Mouse (Mus musculus) right cerebral cortex, postnatal 10 days (tissue): ENCODE measurements around the gene Primpol.

Experiments
- DNase-seq, 2 experiments: peaks; one replicate each; pipeline ENCODE4 v3.0.0; 2021; ENCODE audit warnings: low spot score in 2 of 2

The Primpol gene

DNA sequence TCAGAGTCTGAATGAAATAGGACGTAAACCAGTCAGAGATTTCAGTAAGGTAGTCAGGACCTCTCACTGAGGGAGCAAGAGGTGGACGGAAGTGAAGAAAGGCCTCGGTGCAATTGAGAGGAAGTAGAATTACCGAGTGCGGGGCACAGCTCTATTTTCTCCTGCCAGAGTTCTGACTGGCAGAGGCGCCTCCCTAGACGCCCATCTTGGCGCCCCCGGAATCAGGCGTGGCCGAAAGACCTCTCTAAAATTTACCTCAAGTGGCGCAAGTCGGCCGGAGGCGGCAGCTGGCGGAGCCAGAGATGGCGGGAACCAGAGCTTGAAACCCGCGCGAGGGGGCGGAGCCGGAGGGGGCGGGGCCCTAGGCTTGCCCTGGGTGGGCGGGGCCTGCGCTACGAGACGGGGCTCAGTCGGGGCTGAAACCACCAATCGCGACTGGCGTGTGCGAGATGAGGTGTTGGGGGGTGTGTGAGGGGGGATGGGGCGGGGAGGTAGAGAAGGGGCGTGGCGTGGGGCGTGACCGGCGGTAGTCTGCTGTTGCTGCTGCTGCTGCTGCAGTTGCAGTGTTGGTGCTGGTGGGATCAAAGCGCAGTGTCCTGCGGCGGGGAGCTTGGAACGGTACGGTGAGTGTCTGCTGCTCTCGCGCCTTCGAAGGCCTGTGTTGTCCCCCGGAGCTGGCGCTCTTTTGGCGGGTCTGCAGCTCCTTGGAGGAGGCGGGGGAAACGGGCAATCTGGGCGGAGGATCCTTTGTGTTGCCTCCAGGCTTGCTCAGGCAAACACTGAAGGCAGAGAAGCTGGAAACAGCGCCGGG lies at the start of gene Primpol, which contains the start of gene Casp3:
Primpol (minus strand) TSS at position 334 of the 811 bp plus-strand sequence.
Casp3 (plus strand) TSS at position 413 of the 811 bp plus-strand sequence.
- DNase-seq, result peak; percentile 96

GRCm38 (mm10) chr8:46655919-46656318 lies 38.9 kb upstream of the Primpol start:
- DNase-seq, result no peak

GRCm38 (mm10) chr8:46651872-46652271 lies 34.9 kb upstream of the Primpol start:
- no peak for DNase-seq

- no peak for DNase-seq
Measured at GRCm38 (mm10) chr8:46648421-46648820, 31.4 kb upstream of the Primpol start.

GRCm38 (mm10) chr8:46641272-46641671 lies 24.3 kb upstream of the Primpol start:
- no peak for DNase-seq

GRCm38 (mm10) chr8:46639852-46640251 lies 22.8 kb upstream of the Primpol start:
- DNase-seq, result no peak

- peak; percentile 48 to 51 for DNase-seq
Measured at GRCm38 (mm10) chr8:46639010-46639571, 22.1 kb upstream of the Primpol start.

DNA sequence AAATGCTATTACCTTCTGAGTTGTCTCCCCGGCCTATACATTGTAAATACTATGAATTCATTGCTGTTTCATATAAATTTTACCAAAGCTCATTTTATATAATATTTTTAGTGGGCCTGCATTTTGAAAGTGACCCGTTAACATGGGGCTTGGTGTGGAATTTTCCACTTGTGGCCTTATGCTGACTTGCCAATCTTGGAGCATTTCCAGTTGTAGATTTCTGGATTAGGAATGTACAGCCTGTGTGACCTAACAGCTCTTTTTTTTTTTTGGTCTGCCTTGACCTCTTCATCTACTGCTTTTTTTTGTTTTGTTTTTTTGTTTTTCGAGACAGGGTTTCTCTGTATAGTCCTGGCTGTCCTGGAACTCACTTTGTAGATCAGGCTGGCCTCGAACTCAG lies 13.9 kb upstream of the Primpol start:
- no peak for DNase-seq

- DNase-seq, result no peak
Measured at GRCm38 (mm10) chr8:46630422-46630821, 13.4 kb upstream of the Primpol start.

- DNase-seq, result no peak
Measured at GRCm38 (mm10) chr8:46628645-46629044, 11.6 kb upstream of the Primpol start.

- DNase-seq, result no peak
Measured at GRCm38 (mm10) chr8:46627881-46628280, 10.9 kb upstream of the Primpol start.

DNA sequence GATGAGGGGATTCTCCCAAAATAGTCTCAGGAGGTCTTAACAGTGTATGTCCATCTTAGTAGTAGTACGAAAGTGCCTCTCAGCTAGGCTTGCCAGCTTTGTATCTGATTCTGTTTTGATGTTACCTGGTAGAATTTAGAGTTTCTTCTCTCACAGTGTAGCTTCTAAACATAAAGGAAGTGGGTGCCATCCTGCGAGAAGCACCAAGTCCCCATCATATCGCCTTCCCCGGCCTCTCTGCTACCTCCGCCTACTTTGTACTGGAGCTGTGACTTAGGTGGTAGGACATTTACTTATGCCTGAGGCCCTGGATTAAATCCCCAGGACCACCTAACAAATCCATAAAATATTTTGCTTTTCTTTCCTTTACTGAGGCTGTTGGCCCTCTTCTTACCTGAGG lies 9.6 kb upstream of the Primpol start:
- no peak for DNase-seq

DNA sequence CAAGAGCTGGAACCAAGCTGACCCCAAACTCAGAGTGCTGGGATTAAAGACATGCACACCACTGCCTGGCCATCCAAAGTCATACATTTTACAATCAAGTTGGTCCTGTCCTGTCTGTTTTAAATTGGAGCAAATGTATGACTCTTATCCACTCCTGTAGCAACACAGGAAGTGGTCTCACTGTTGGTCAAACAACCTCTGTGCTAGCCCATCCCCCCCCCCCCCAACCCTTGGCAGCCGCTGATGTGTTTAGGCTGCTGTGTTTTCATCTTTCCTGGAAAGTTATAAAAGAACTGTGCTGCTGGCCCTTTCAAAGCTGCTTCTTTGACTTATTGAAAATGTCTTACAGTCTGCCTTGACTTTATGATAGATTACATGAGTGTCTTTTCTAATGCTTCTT lies 8.2 kb upstream of the Primpol start:
- DNase-seq, result no peak

GRCm38 (mm10) chr8:46622446-46623270 lies 5.6 kb upstream of the Primpol start:
- no peak for DNase-seq

DNA sequence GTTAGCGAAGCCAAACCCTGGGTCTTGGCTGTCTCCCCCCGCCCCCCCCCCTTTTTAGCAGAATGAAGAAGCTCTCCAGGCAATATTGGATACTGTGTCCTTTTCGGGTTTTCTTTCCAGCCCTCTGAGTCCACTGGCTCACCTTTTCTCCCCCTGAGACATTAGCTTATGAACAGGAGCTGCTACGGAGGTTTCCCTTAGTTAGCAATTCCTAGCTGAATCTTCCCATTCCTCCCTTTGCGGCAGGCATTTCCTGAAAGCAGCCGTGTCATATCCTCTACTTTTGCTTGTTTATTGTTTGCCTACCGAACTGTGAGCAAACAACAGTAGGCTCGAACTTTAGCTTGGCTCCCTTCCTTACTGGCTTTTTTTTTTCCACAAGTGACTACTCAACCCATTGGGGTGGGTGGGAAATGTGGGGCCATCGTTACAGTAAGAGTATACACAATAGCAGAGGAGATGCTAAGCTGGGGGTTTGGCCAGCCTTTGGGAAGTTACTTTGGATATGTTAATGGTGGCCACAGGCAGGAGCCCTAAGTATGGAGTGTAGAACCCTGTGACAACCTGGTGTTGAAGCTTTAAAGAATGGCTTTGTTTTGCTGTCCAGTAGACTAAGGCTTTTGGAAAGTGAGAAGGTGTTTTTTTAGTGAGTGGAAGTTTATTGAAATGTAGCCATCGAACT lies 1.8 kb upstream of the Primpol start:
- DNase-seq, result no peak

DNA sequence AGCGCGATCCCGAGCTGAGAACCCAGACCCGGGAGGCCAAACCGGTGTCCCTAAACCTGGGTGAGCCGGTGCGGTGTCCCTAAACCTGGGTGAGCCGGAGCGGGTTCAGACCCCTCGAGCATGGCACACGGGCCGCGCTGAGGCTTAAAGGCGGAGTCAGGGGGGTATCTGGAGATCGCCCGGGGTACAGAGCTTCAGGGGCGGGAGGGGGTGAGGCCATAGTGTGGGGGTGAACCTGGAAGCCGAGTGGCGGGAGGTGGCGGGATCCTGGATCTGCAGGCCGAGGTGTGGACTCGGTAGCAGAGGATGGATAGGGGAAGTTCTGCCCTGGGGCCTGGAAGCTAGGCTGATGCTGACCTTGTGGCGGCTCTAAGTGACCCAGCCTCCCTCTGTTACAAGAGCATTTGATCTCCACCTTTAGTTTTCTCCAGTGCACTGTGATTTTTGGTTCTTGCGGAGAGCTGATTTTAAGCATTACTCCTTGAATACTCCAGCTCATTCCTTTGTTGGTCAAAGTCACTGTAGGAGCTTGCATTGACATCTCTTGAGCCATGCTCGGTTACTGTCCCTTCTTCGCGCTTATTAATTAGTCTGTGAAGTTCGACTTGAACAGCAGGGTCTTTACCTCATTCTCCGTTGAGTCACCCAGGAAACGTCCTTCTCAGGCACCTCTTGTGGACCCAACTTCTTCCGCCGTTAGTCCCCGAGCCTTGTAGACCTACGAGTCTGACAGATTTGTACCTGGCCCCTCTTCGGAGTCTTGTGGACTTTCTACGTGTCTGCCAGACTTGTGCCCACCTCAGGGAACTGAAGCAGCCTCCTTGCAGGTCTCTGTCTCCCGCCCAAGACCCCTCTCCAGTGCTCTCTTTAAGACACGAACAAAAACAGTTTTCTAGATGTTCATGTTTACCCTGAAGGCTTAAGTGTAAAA lies 943 bp upstream of the Primpol start:
- DNase-seq, result peak in 1 of 2 experiments; percentile 24

DNA sequence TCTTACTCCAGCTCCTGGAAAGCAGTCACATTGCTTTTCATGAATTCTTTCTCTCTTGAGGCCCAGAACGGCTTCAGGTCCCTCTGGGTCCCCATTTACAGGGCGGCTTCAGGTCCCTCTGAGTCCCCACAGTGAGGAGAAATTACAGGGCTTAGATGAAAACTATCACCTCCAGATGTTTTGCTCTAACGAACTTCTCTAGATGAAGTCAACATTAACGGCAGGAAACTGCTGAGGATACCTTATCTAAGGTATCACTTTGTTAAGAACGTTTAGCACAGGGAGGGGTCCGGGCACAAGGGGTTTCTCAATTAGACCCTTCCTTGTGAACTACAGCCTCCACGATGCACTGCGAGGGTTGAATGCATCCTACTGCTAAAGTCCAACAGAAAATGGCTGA lies 1.1 kb downstream of the Primpol start:
- no peak for DNase-seq

DNA sequence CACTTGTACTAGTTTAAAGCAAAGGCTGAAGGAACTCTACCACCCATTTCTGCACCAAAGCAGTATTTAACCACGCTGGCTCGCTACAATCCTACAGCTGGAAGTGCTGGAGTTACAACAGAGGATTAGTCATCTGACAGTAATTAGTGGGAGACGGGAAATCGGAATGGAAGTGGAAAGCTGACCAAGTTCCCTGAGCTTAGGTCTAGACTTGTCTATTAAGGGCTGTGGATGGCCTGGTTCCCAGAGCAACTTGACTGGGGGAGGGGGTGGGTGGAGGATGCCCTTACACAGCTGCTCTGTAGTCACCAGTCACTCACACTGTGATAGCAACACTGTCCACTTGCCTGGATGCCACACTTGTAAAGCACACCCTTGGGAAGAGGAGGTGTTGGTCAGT lies 3.6 kb downstream of the Primpol start:
- no peak for DNase-seq

DNA sequence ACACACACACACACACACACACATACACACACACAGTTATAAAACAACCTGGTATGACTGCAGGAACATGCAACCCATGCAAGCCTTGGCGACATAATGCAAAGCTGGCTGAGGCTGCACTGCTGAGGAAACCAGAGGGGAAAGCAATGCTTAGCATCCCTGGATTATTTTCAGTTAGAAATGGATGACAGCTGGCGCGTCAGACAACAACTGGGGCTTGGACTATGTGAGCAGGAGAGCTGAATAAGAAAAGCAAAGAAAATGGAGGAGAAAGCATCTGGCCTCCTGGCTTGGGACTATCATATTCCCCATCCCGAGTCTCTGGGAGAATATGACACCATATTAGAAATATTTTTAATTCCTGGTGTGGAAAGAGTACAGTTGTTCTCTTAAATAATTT lies 4.1 kb downstream of the Primpol start:
- no peak for DNase-seq

GRCm38 (mm10) chr8:46611557-46611956 lies 5.5 kb downstream of the Primpol start:
- no peak for DNase-seq

GRCm38 (mm10) chr8:46606930-46607329 lies 10.1 kb downstream of the Primpol start:
- no peak for DNase-seq
